Mouse (Mus musculus) embryo, embryonic 11 days (tissue): Measurements from ENCODE around the gene Iqce.
"Not testable (repeated sequence)": the region's sequence is repeated elsewhere in the genome, so short reads cannot be mapped to it uniquely, and the experiment has no call there.

Experiments used
- DNase-seq: peaks from one replicate; pipeline ENCODE4 v3.0.0-alpha.2; 2015

Iqce gene

GRCm38 (mm10) chr5:140704378-140705251 lies 2.4 kb upstream of the Iqce start, which contains the start of gene Brat1:
Gene Brat1, plus strand, starts transcription at chr5:140705011.
- DNase-seq = peak; percentile 100

- no peak for DNase-seq
Measured at GRCm38 (mm10) chr5:140703480-140704377, 1.6 kb upstream of the Iqce start.

GRCm38 (mm10) chr5:140702618-140703175 lies 519 bp upstream of the Iqce start:
- peak; percentile 27 for DNase-seq

GRCm38 (mm10) chr5:140701661-140702060 lies 517 bp downstream of the Iqce start:
- DNase-seq = peak; percentile 70

- no peak for DNase-seq
Measured at GRCm38 (mm10) chr5:140699776-140700175, 2.4 kb downstream of the Iqce start.

- DNase-seq = no peak
Measured at GRCm38 (mm10) chr5:140695987-140696386, 6.2 kb downstream of the Iqce start.

GRCm38 (mm10) chr5:140688434-140688833 lies 13.7 kb downstream of the Iqce start:
- no peak for DNase-seq

GRCm38 (mm10) chr5:140684343-140685148 lies 17.6 kb downstream of the Iqce start:
- DNase-seq = peak; percentile 68

- no peak for DNase-seq
Measured at GRCm38 (mm10) chr5:140682113-140682512, 20.1 kb downstream of the Iqce start.

GRCm38 (mm10) chr5:140680950-140681349 lies 21.2 kb downstream of the Iqce start:
- DNase-seq = no peak

- no peak for DNase-seq
Measured at GRCm38 (mm10) chr5:140680051-140680450, 22.1 kb downstream of the Iqce start.

- no peak for DNase-seq
Measured at GRCm38 (mm10) chr5:140677137-140677536, 25.0 kb downstream of the Iqce start.

GRCm38 (mm10) chr5:140675640-140676039 lies 26.5 kb downstream of the Iqce start:
- DNase-seq = no peak

- no peak for DNase-seq
Measured at GRCm38 (mm10) chr5:140675079-140675478, 27.1 kb downstream of the Iqce start.

GRCm38 (mm10) chr5:140674036-140674435 lies 28.1 kb downstream of the Iqce start:
- DNase-seq = no peak

- not testable (repeated sequence) for DNase-seq
Measured at GRCm38 (mm10) chr5:140672603-140673002, 29.6 kb downstream of the Iqce start.

GRCm38 (mm10) chr5:140672115-140672514 lies 30.1 kb downstream of the Iqce start:
- DNase-seq = no peak

GRCm38 (mm10) chr5:140663621-140664180 lies 38.5 kb downstream of the Iqce start:
- DNase-seq = peak; percentile 69

- no peak for DNase-seq
Measured at GRCm38 (mm10) chr5:140662741-140663592, 39.2 kb downstream of the Iqce start.

GRCm38 (mm10) chr5:140661875-140662643 lies 40.1 kb downstream of the Iqce start:
- DNase-seq = no peak
